Comparison of ENCODE assay signal across 16 mouse cellular contexts in genomic region chr2:131886503-131887160, GRCm38 (mm10). TPM values are rescaled to one million over a fixed set of nuclear protein-coding genes. Genes with fewer than 3 reads are reported as not detected.
DNase-seq lines count a peak whose midpoint lies in the region.
"Had no signal": no experiment of that assay in that cellular context is flagged by ENCODE, and none has a peak within 500 bp of the region (broad histone marks: within the 10 kb centered on the region; RNA-seq: fewer than 3 reads in every experiment).

No protein-coding gene starts in this region.

- DNase-seq in thymus, adult 18-20 months = peak; percentile 7 to 30
- DNase-seq in thymus, postnatal 25 days = no peak
- DNase-seq in induced T-regulatory cell, adult 2 months (ENCODE audit: low read depth) = peak; percentile 37
- peak; percentile 16 to 23 for DNase-seq in thymus, postnatal 10 days (ENCODE audit: low spot score in 2 of 2)
- no peak for DNase-seq in urinary bladder, postnatal 25 days (ENCODE audit: low spot score)
- DNase-seq in retina, embryonic 14.5 days (ENCODE audit: low spot score) = no peak
- DNase-seq in left cerebral cortex, postnatal 10 days (ENCODE audit: extremely low spot score in 1 of 2, low spot score in 2 of 2) = no peak
- DNase-seq: adrenal gland, postnatal 25 days; B cell, adult 2 months; cerebellum, adult 9-11 months; gastrocnemius, postnatal 14 days; heart, adult 2 months; kidney, adult 2 months had no signal

- intact Hi-C loops in left cerebral cortex, postnatal 10 days (cut with DNase I) = no loop called here

RNA-seq across cellular contexts. Expression of gene Prnp, which starts 23.1 kb away (rescaled TPM):
- total RNA-seq in left cerebral cortex, postnatal 10 days (2021) = 100 to 1,000 TPM; 384 to 392 TPM

RNA-seq across cellular contexts. Expression of gene Prn, which starts 23.1 kb away (rescaled TPM):
- total RNA-seq in left cerebral cortex, postnatal 10 days (2021) = not detected
- total RNA-seq: gastrocnemius, postnatal 14 days; layer of hippocampus, postnatal 14 days; liver, adult 2 months had no signal

RNA-seq across cellular contexts. Expression of gene Erv3, which starts 27.1 kb away (rescaled TPM):
- under 1 TPM; 0.09 to 0.14 TPM for total RNA-seq in left cerebral cortex, postnatal 10 days (2021)
- total RNA-seq: adrenal gland, postnatal 25 days; gastrocnemius, postnatal 14 days; heart, adult 2 months; heart, postnatal 25 days; liver, adult 2 months had no signal

Comparison
In these comparisons a context has a peak if more than half of its experiments do, and no peak if none do; other contexts are left out.
1. DNase-seq: peak in thymus, adult 18-20 months (2 of 2), induced T-regulatory cell, adult 2 months (single experiment) and thymus, postnatal 10 days (2 of 2); none in thymus, postnatal 25 days (single experiment), urinary bladder, postnatal 25 days (single experiment), retina, embryonic 14.5 days (single experiment) and left cerebral cortex, postnatal 10 days (0 of 2).